8 mouse cellular contexts compared by ENCODE assay signal in genomic region chr14:47298819-47299261, GRCm38 (mm10). TPM values are rescaled to one million over a fixed set of nuclear protein-coding genes. Genes with fewer than 3 reads are reported as not detected.
DNase-seq lines count a peak whose midpoint lies in the region; ATAC-seq and TF ChIP-seq lines count a peak whose summit lies in the region.

No protein-coding gene starts in this region.

- H3K36me3 ChIP-seq in embryonic facial prominence, embryonic 11.5 days (replicated peaks; ENCODE audit: control insufficient read depth, insufficient read depth, low read depth, low read length), result no peaks in the 10 kb centered on the region
- no peaks in the 10 kb centered on the region for H3K36me3 ChIP-seq in heart, postnatal 0 days (replicated peaks; ENCODE audit: control insufficient read depth, insufficient read depth, low read length)
- peaks cover 33% of the 10 kb centered on the region for H3K36me3 ChIP-seq in midbrain, embryonic 10.5 days

- peak overlapping the region; percentile 86 for H3K4me3 ChIP-seq in embryonic facial prominence, embryonic 11.5 days (ENCODE audit: low read depth, low read length)
- peak overlapping the region; percentile 96 for H3K4me3 ChIP-seq in heart, postnatal 0 days (ENCODE audit: low read depth, low read length)
- H3K4me3 ChIP-seq in midbrain, embryonic 10.5 days, result peak overlapping the region; percentile 97

- DNase-seq in 416B (ENCODE audit: low read depth) (peak; percentile 66), ES-CJ7 (ENCODE audit: low read depth, low spot score) (peak; percentile 80)
- DNase-seq in embryonic facial prominence, embryonic 11.5 days (ENCODE audit: low spot score), result peak; percentile 70
- no peak for DNase-seq in heart, postnatal 0 days (ENCODE audit: low spot score)
- DNase-seq in kidney, postnatal 4 days, result peak; percentile 57 to 66
- peak; percentile 55 for DNase-seq in midbrain, embryonic 10.5 days (ENCODE audit: low spot score)
- peak; percentile 40 for DNase-seq in thymus, postnatal 0 days (ENCODE audit: low spot score)
- DNase-seq in cerebellum, adult 18-20 months, result no peak

- TF ChIP-seq CTCF in heart, postnatal 0 days (IDR thresholded peaks at IDR 0.05; ENCODE audit: low read depth), result no peak

- no peaks in the 10 kb centered on the region for H3K4me1 ChIP-seq in embryonic facial prominence, embryonic 11.5 days (ENCODE audit: control insufficient read depth, insufficient read depth, low read length)
- H3K4me1 ChIP-seq in heart, postnatal 0 days (ENCODE audit: control insufficient read depth, insufficient read depth), result peaks cover 12% of the 10 kb centered on the region
- peaks cover 29% of the 10 kb centered on the region for H3K4me1 ChIP-seq in midbrain, embryonic 10.5 days

- no peak for TF ChIP-seq EP300 in heart, postnatal 0 days (IDR thresholded peaks at IDR 0.05; ENCODE audit: low read depth)

- no peaks in the 10 kb centered on the region for H3K9me3 ChIP-seq in embryonic facial prominence, embryonic 11.5 days (replicated peaks; ENCODE audit: control insufficient read depth, low read length)
- no peaks in the 10 kb centered on the region for H3K9me3 ChIP-seq in heart, postnatal 0 days (replicated peaks; ENCODE audit: control insufficient read depth, low read length)
- H3K9me3 ChIP-seq in midbrain, embryonic 10.5 days (replicated peaks), result no peaks in the 10 kb centered on the region

- under 1% methylated on average over 15 of the region's 15 CpGs for WGBS in embryonic facial prominence, embryonic 11.5 days
- WGBS in heart, postnatal 0 days, result under 1% methylated on average over 15 of the region's 15 CpGs
- WGBS in midbrain, embryonic 10.5 days, result under 1% methylated on average over 15 of the region's 15 CpGs

- peak overlapping the region; percentile 53 for H3K4me2 ChIP-seq in embryonic facial prominence, embryonic 11.5 days (ENCODE audit: low read depth, low read length)
- peak overlapping the region; percentile 77 for H3K4me2 ChIP-seq in heart, postnatal 0 days (ENCODE audit: low read depth, low read length)

- peak overlapping the region; percentile 88 for H3K27ac ChIP-seq in embryonic facial prominence, embryonic 11.5 days (replicated peaks; ENCODE audit: low read depth, low read length)
- H3K27ac ChIP-seq in heart, postnatal 0 days (ENCODE audit: low read depth), result peak overlapping the region; percentile 97
- peak overlapping the region; percentile 100 for H3K27ac ChIP-seq in midbrain, embryonic 10.5 days (replicated peaks)

- ATAC-seq in embryonic facial prominence, embryonic 11.5 days (replicated peaks; ENCODE audit: insufficient number of reproducible peaks, low FRiP score, low TSS enrichment, low read depth), result peak; percentile 35; the same call in 1 of the 2 replicates
- ATAC-seq in heart, postnatal 0 days (ENCODE audit: insufficient read depth, low read depth), result peak; percentile 2; the same call in 1 of the 2 replicates

- peak overlapping the region; percentile 91 for H3K9ac ChIP-seq in embryonic facial prominence, embryonic 11.5 days (replicated peaks; ENCODE audit: low read length)
- peak overlapping the region; percentile 98 for H3K9ac ChIP-seq in heart, postnatal 0 days (replicated peaks; ENCODE audit: low read depth, low read length)

- no peaks in the 10 kb centered on the region for H3K27me3 ChIP-seq in embryonic facial prominence, embryonic 11.5 days (ENCODE audit: control insufficient read depth, insufficient read depth, low read length)
- H3K27me3 ChIP-seq in heart, postnatal 0 days (ENCODE audit: control insufficient read depth, insufficient read depth, low read length), result no peaks in the 10 kb centered on the region
- no peaks in the 10 kb centered on the region for H3K27me3 ChIP-seq in midbrain, embryonic 10.5 days (ENCODE audit: low read depth, poor library complexity, severe bottlenecking)

RNA-seq across cellular contexts. Expression of gene Mapk1ip1l, which starts 0.8 kb away (rescaled TPM):
- 104 and 106 TPM in 2 replicates for polyA plus RNA-seq in embryonic facial prominence, embryonic 11.5 days (2014; fragmentation: Nextera tagmentation; extraction: Ambion mirVana)
- total RNA-seq in heart, postnatal 0 days (2014; rRNA removed; ENCODE audit: low replicate concordance), result 32.4 and 33.7 TPM in 2 replicates
- 17.8 and 18.9 TPM in 2 replicates for polyA plus RNA-seq in heart, postnatal 0 days (2015; fragmentation: Nextera tagmentation; extraction: Ambion mirVana)
- polyA plus RNA-seq in midbrain, embryonic 10.5 days (2016; fragmentation: Nextera tagmentation; extraction: Ambion mirVana), result 99.6 and 101 TPM in 2 replicates
- polyA plus RNA-seq in thymus, postnatal 0 days (2015; fragmentation: Nextera tagmentation; extraction: Ambion mirVana), result 38.8 and 40.4 TPM in 2 replicates

RNA-seq across cellular contexts. Expression of gene Socs4, which starts 22.1 kb away (rescaled TPM):
- 5.7 and 7.8 TPM in 2 replicates for polyA plus RNA-seq in embryonic facial prominence, embryonic 11.5 days (2014; fragmentation: Nextera tagmentation; extraction: Ambion mirVana)
- total RNA-seq in heart, postnatal 0 days (2014; rRNA removed; ENCODE audit: low replicate concordance), result 3.3 and 4.6 TPM in 2 replicates
- 1.7 and 1.9 TPM in 2 replicates for polyA plus RNA-seq in heart, postnatal 0 days (2015; fragmentation: Nextera tagmentation; extraction: Ambion mirVana)
- polyA plus RNA-seq in midbrain, embryonic 10.5 days (2016; fragmentation: Nextera tagmentation; extraction: Ambion mirVana), result 3.3 and 4.6 TPM in 2 replicates
- polyA plus RNA-seq in thymus, postnatal 0 days (2015; fragmentation: Nextera tagmentation; extraction: Ambion mirVana), result 6.7 and 6.8 TPM in 2 replicates

RNA-seq across cellular contexts. Expression of gene Wdhd1, which starts 22.2 kb away (rescaled TPM):
- 52.5 and 52.8 TPM in 2 replicates for polyA plus RNA-seq in embryonic facial prominence, embryonic 11.5 days (2014; fragmentation: Nextera tagmentation; extraction: Ambion mirVana)
- 3.1 and 3.9 TPM in 2 replicates for total RNA-seq in heart, postnatal 0 days (2014; rRNA removed; ENCODE audit: low replicate concordance)
- 3.9 and 4.5 TPM in 2 replicates for polyA plus RNA-seq in heart, postnatal 0 days (2015; fragmentation: Nextera tagmentation; extraction: Ambion mirVana)
- 55.8 and 57.6 TPM in 2 replicates for polyA plus RNA-seq in midbrain, embryonic 10.5 days (2016; fragmentation: Nextera tagmentation; extraction: Ambion mirVana)
- polyA plus RNA-seq in thymus, postnatal 0 days (2015; fragmentation: Nextera tagmentation; extraction: Ambion mirVana), result 24.3 and 28.1 TPM in 2 replicates

Comparison
In these comparisons a context has a peak if more than half of its experiments do, and no peak if none do; other contexts are left out.
1. DNase-seq: peak in 416B (single experiment), ES-CJ7 (single experiment), embryonic facial prominence, embryonic 11.5 days (single experiment), kidney, postnatal 4 days (2 of 2), midbrain, embryonic 10.5 days (single experiment) and thymus, postnatal 0 days (single experiment); none in heart, postnatal 0 days (single experiment) and cerebellum, adult 18-20 months (0 of 2).
2. Peak in every context shown above with its lines, with median percentiles within 50 percentile points of each other: H3K27ac ChIP-seq and H3K4me3 ChIP-seq.